Mouse (Mus musculus) erythroblast, embryonic 14.5 days (primary cell): ENCODE data around the gene Gm37240.

ENCODE experiments used
- GATA1 ChIP-seq: IDR thresholded peaks from 2 replicates; pipeline ENCODE4 v1.6.1; 2012; ENCODE audit warnings: low read length, inconsistent platforms, mixed read lengths
- TAL1 ChIP-seq: IDR thresholded peaks from 3 replicates; pipeline ENCODE4 v1.6.1; 2012; ENCODE audit warnings: low read length, inconsistent platforms, mixed read lengths

DNA sequence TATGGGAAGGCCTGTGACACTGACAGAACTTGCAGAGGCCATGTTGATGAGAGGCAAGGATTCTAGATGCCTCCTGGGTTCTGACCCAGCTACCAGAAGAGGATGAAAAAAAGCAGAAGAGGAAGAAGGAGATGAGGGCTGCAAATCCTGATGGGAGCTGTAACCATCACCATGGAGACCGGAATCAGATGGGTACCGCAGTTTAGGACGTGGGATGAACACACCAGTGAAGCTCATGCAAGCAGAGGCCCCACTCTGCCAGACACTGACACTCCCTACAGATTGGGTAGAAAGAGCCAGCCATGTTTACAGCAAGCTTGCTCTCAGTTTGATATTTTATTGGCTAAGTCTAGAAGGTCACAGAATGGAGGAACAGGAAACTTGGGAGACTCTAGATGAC, 509.8 kb downstream of the Gm37240 start:
- no peak for TF ChIP-seq TAL1
- TF ChIP-seq GATA1: no peak
